Mouse (Mus musculus) embryonic fibroblast, embryonic 13.5 days (primary cell): ENCODE data around the gene Pgap3.

Experiments used
- CTCF ChIP-seq: IDR thresholded peaks from 2 replicates; pipeline ENCODE4 v1.5.1; 2011; ENCODE audit warnings: mild to moderate bottlenecking, control low read depth, low read length, moderate library complexity, borderline replicate concordance; ENCODE audit not compliant: insufficient read depth
- POLR2A ChIP-seq: IDR thresholded peaks from 2 replicates; pipeline ENCODE4 v1.6.1; 2011; ENCODE audit warnings: low read depth, mild to moderate bottlenecking, control low read depth, low read length, moderate library complexity

DNA sequence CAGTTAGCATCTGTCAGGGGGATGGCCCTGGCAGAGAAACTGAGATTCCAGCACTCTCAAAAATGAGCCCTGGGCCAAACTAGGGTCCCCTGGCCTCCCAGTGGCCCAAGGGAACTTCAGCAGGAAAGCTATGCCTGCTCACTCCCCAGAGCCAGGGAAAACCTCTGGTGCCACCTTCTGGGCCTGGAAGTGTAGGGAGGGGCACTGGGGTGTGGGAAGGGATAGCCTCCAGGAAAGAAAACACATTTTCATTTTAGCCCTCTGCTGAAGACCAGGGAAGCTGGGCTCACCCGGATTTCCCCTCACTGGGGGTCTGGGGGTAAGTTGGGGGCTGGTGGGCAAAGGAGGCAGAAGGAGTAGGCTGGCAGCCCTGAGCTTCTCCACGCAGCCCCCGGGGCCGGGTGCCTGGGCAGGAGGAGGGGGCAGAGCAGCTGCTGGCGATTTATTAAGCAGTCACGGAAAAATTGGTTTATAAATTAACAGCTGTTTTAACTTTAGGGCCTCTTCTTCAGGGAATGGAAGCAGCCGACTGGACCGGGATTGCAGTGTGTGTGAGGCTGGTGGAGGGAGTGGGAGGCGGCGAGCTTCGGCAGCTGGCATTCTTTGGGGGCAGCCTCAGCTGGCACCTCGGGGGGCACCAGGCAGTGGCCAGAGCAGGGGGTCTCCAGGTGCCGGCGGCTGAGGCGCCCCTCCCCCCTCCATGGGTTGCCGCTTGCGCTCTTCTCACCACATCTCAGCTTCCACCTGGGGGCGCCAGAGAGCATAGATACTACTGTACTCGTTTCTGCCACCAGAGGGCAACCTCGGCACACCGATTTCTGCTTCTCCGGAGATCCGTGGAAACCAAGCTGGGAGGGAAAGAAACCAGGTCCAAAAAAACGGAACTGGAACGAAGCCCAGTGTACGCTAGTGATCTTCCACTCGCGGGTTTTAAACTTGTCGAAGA lies 58.0 kb downstream of the Pgap3 start:
- TF ChIP-seq CTCF (peak; percentile 99), POLR2A (no peak)
